Mouse (Mus musculus): ENCODE measurements around the gene Sprtn.

DNA sequence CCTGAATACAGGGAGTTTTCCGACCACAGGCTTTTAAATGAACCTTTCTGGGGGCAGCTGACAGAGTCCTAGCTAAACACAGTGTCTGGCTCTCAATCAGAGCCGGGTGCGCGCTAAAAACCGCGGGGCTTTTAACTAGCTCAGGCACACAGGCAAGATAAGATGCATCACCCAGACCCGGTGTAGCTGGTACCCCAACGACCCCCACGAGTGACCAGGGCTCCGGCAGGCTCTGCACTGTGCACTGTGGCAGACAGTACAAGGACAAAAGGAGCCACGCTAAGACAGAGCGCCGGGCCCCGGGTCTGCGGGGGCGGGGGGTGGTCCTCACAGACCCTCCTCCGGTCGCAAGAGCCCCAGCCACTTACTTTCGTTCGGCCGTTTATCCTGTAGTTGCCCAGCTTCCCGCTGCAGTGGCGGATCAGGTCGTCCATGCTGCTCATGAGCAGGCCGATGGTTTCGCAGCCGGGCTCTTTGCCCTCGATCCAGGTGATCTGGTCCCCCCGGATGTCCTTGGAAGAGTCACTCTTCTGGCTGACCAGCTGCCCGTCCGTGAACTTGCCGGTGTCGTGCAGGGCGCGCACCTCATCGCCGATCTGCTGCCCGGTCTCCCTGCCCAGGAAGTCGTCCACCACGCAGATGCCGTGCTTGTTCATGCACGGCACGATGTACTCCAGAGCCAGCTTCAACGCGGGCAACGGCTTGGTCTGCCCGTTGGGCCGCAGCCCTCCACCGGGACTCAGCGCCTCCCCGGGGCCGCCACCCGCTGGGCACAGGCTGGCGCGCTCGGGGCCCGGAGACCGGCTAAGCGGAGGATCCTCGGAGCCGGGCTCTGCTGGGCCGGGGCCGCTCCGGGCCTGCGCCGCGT is 50.4 kb downstream of the Sprtn start:
- TF ChIP-seq POLR2AphosphoS2 (IDR thresholded peaks at IDR 0.05; ENCODE audit: insufficient read length, low read depth) (no peak), POLR2A (IDR thresholded peaks at IDR 0.05; ENCODE audit: insufficient read length, low read depth) (peak; percentile 17), MYOG (IDR thresholded peaks at IDR 0.05; ENCODE audit: control insufficient read depth in 1 of 3, insufficient read depth in 1 of 3, insufficient read length in 2 of 3, low read depth in 2 of 3) (no peak), MYOD1 (IDR thresholded peaks at IDR 0.05; ENCODE audit: control insufficient read depth in 1 of 3, insufficient read length in 2 of 3, low read depth in 2 of 3) (no peak), MAX (IDR thresholded peaks at IDR 0.05; ENCODE audit: low read depth) (no peak), SRF (IDR thresholded peaks at IDR 0.05; ENCODE audit: control insufficient read depth, insufficient read length, low read depth) (no peak), USF1 (IDR thresholded peaks at IDR 0.05; ENCODE audit: low read depth) (no peak), E2F4 (IDR thresholded peaks at IDR 0.05; ENCODE audit: insufficient read depth) (no peak), TCF12 (IDR thresholded peaks at IDR 0.05; ENCODE audit: insufficient read depth, poor library complexity, severe bottlenecking) (no peak), CEBPB (IDR thresholded peaks at IDR 0.05; ENCODE audit: insufficient read depth, poor library complexity, severe bottlenecking) (no peak)
